Mouse (Mus musculus): ENCODE data around the gene Fam129b.

The Fam129b gene

DNA sequence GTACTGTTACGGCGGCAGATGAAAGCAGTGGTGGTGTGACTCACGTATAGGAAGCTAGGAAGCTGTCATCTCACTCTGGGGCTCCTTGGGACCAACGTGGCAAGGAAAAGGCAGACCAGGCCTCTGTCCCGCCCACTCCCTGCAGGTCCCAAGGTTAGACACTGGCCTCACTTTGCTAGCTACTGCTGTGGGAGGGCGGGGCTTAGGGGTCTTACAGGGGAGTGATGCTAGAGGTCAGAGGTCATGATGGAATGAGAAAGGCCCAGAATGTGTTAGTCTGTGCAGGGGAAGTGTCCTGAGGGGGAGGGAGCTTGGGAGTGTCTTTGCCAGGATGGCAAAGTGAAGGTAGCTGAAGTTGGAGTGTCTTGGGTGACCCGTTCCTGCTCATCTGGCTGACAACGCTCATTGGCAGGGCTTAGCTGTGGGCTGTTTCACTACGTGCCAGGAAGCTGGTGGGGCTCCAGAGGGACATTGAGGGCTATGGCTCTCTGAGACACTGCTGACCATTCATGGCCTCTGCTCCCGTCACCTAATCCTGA, 48.5 kb downstream of the Fam129b start:
- no peak for DNase-seq (ENCODE audit: low read depth)

DNA sequence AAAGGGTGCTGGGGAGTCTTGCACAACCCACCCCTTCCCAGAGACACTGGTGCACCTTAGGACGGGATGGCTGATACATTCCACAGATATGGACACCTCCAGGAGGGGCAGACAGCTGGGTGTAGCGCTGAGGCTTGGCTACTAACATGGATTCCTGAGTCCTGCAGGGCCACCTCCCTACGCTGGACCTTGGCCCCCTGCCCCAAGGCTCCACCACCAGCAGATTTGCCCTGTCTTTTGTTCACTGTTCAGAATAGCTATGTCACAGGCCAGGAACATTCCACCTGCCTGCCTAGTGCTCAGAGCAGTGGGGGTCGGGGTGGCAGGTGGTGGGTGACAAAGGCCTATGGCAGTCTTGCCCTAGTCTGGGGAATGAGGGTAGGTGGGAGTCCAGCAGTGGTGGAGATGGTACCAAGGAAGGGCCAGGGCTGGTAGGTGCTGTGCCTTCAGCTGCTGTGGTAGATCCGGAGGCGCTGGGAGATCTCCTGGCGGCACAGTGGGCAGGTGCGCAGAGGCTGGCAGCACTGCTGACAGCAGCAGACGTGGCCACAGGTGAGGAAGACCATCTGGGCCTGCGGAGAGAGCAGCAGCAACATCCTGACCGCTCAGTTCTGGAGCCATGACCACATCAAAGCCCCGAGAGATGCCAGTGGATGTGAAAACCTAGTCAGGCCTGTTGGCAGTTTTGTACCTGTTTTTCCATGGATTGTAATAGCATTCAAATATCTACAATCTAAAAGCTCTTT, 50.6 kb downstream of the Fam129b start:
- DNase-seq (ENCODE audit: low read depth) = no peak

DNA sequence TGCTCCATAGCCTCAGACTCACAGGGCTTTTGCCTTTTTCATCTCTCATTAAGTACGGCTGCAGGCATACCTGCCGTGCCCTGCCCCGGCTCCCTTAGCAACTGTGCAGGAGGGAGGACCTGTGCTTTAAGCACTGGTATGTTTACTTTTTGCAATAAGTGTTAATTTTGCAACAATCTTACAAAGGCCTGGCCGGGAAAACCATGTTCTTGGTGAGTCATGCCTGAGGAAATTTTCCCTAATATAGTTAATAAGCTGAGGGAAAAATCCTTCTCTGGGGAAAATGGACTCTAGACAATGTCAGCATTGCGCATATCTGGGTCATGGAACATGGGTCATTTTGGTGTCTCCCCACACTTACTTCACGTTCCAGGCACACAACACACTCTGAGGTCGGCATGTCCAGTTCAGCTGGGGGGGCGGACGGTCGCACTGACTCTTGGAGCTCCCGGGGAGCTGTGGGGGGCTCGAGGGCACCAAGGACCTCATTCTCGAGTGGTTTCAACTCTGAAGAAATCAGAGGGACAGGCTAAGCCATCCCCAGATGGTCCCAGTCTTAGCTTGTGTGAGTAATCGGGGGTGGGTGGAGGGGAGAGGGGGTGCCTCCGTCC, 51.8 kb downstream of the Fam129b start:
- DNase-seq (ENCODE audit: low read depth) = no peak

DNA sequence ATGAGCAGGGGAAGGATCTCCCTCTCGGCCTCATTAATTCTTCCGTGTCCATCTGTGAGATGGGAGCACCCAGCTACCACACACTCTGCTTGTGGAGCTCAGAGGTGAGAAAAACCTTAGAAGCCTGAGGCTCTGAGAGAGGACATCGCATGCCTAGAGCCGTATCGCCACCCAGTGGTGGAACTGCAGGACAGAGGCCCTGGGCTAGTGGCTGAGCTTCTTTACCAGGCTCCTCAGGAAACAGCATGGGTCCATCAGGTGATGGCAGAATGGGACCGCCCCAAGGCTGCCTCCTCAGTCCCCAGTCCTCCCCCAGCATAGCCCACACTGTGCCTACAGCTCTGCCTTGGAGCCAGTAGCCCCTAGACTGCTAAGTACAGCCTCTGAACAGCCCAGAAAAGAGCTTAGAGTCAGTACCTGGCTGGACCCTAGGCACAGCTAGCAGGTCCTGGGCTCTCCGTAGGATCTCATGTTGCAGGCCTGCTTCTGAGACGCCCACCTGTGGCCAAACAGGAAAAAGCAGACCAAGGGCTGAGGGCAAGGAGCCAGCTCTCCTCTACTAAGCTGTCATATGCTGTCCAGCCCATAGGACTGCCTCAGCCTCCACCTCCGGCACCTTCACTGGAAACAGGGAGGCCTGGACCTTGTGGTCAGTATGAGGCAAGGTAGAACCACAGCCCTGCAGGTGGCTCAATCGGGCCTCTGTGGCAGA, 52.5 kb downstream of the Fam129b start:
- peak; percentile 81 for DNase-seq (ENCODE audit: low read depth)

DNA sequence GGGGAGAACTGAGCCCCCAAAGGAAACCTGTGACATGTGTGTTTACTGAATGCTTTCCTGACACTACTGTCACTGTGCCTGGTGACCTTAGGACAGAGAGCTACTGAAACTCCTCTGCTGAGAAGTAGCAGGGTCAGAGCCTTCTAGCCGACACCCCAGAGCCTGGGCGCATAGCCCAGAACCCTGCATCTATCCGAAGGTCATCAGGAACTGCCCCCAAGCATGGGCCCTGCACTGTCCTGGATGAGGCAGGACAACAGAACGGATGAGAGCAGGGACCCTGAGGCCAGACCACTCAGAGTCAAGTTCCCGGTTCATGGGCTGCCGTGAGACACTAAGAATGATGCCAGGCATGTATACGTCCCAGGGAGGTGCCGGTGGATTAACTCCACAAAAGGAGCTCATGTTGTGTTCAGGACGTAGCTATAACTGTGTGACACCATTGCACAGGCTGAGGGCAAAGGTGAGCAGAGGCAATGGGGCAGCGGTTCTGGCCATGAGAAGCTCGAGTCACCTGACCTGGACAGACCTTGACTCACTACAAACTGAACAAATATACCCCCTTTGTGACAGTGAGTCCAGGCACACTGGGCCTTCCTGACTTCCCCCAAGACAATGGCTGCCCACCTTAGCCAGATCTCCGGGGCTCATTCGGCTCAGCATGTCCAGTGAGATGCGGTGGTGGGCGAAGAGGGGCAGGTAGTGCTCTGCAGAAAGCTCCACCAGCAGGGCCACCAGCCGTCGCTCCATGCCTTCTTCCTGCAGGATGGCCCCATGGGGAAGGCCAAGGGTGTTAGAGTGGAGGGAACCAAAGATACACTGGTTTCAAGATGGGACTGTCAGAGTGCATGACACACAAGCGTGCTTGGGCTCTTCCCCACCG, 53.3 kb downstream of the Fam129b start:
- DNase-seq (ENCODE audit: low read depth) = no peak

DNA sequence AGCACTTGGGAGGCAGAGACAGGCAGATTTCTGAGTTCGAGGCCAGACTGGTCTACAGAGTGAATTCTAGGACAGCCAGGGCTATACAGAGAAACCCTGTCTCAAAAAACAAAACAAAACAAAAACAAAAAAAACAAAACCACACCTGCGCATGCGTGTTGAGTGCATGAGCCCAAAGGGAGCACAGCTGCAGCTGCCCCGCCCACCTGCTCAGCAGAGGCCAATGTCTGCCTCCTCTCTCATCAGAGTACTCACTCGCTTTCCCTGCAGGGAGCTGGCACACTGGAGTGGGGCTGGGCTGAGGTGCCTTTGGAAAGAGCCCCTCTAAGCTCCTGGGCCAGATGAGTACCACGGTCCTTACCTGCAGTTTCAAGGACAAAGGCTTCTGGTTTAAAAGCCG, 55.8 kb downstream of the Fam129b start:
- DNase-seq (ENCODE audit: low read depth) = peak; percentile 68

DNA sequence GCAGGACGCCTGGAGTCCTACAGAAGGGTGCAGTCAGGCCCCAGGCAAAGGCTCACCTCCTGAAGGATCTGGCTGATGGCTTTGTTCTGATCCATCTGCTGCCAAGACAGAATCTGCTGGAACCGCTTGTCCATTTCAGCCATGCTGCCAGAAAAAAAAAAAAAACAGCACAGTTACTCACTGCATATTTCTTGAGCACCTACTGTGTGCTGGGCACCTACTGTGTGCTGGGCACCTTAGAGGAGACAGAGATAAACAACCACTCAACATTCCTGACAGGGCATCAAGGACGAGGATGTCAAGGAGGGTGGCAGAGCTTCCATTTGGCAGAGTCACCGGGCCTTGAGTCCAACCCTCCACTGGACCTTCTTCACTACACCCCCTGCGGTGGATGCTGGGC, 62.8 kb downstream of the Fam129b start:
- no peak for DNase-seq (ENCODE audit: low read depth)

DNA sequence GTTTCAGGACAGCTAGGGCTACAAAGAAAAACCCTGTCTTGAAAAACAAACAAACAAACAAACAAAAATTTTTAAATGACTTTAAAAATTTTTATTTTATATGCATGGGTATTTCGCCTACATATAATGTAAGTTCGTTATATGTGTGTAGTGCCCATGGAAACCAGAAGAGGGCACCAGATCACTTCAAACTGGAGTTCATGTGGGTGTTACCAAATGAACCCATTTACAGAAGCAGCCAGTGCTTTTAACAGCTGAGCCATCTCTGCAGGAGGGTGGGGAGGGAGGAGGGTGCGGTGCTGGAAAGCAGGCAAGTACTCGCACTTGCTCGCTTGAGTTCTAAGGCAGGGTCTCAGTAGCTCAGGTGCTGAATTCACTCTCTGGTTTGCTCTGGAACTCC, 63.5 kb downstream of the Fam129b start:
- peak; percentile 91 for DNase-seq (ENCODE audit: low read depth)

DNA sequence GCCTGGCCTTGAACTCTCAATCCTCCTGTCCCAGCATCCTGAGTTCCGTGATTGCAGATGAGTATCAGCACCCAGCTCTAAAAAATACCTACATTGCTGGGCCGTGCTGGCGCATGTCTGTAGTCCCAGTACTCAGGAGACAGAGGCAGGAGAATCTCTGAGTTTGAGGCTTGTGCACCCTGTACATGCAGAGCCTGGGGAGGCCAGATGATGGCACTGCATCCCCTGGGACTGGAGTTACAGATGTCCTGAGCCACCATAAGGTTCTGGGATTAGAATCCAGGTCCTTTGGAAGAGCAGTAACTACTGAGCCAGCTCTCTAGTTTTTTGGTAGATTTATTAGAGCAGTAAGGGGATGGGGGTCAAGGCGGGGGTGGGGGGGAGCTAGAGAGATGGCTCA, 64.6 kb downstream of the Fam129b start:
- no peak for DNase-seq (ENCODE audit: low read depth)

DNA sequence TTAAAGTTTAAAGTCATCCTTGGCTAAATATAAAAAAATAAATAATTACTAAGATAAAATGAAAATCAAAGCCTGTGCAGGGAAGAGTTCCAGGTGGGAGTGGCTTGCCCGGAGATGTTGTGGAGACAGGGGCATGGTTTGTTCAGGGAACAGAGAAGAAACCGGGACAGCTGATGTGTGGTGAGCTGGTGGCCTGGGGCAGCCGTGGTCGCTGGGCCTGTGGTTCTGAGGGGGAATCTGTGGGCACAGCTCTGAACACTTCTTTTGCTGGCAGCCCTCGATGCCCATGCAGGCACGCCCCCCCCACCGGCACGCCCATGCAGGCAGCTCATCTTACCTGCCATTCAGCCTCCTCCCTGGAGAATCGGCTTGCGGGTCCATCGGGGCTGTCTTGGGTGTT, 71.5 kb downstream of the Fam129b start:
- DNase-seq (ENCODE audit: low read depth) = no peak

DNA sequence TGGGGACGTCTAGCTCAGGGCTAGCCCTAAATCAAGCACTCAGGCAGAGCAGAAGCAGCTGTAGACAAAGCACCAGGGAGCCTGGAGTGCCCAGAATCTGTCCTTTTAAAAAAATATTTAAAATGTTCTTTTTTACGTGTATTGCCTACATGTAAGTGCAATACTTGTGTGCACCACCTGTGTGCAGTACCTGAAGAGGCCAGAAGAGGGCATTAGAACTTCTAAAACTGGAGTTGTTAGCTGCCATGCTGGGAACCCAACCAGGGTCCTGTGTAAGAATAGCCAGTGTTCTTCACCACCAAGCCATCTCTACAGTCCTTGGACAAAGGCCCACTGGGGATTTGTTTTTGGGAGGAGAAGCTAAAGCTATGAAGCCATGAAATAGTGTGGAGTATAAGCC, 78.7 kb downstream of the Fam129b start:
- DNase-seq (ENCODE audit: low read depth) = no peak

DNA sequence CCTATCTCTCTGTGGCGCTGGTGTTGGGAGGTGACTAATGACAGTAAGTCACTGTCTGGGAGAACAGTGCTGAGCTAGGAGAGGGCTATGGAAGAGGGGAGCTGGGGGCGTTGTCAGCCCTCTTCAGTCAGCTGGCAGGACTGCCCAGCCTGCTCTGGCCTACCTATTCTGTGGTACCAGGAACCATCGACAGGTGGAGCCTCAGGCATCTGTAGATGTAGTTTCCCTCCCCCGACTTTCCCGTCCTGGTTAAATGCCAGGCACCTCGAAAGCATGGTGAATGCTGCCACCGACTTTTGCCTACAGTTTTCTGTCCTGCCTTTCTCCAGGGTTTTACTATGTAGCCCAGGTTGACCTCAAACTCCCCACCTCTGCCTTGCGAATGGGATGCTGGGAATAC, 81.4 kb downstream of the Fam129b start:
- no peak for DNase-seq (ENCODE audit: low read depth)

DNA sequence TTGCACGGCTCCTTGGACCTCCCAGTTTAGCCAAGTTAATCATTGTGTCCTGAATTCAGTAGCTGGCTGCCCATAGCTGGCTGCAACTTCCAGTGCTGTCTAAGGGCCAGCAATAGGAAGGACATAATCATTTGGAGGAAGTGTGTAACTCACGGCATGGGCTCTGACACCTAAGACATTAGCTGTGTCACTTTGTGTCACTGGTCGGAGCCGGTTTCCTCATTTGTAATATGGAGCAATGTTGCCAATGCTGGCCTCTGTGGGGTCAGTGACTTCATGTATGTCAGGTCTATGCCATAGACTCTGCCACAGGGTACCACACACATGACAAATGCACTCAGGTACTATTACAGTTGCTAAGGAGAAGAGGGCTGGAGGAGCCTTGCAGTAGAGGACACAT, 84.4 kb downstream of the Fam129b start:
- DNase-seq (ENCODE audit: low read depth) = peak; percentile 63

DNA sequence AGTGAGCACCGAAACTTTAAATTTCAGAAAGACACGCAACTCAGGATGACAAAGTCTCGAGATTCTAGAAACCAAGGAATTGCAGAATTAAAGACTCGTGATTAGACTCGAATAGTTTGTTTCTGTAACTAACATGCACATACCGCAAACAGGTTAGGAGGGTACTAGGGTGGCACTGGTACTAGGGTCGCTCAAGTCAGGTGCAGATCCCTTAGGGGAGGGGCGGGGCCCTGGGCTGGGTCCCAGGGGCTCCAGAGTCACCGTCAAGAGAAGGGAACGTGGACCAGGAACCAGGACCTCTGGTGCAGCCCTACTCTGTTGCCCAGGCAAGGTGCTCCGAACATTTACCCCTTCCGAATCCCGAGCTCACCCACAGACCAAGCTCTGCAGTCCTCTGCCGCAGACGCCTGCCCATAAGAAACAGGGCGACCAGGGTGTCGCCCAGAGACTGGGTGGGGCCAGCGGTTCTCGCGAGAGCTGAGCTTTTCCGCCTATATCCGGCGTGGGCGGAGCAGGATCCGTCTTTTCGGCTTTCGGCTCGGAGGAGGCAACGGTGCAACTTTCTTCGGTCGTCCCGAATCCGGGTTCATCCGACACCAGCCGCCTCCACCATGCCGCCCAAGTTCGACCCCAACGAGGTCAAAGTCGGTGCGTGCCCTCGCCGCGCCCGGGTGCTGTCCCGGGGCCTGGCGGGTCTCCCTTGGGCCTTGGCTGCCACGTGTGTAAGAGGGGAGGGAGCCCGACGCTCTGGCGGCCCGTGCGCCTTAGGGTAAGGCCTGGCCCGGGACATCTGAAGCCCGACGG, 85.5 kb downstream of the Fam129b start, which contains the start of the genes Rpl12 and Lrsam1:
TSS of gene Rpl12 (plus strand) at position 368 of the 804 bp plus-strand sequence.
TSS of gene Lrsam1 (minus strand) at position 423 of the 804 bp plus-strand sequence.
- peak; percentile 95 for DNase-seq (ENCODE audit: low read depth)

DNA sequence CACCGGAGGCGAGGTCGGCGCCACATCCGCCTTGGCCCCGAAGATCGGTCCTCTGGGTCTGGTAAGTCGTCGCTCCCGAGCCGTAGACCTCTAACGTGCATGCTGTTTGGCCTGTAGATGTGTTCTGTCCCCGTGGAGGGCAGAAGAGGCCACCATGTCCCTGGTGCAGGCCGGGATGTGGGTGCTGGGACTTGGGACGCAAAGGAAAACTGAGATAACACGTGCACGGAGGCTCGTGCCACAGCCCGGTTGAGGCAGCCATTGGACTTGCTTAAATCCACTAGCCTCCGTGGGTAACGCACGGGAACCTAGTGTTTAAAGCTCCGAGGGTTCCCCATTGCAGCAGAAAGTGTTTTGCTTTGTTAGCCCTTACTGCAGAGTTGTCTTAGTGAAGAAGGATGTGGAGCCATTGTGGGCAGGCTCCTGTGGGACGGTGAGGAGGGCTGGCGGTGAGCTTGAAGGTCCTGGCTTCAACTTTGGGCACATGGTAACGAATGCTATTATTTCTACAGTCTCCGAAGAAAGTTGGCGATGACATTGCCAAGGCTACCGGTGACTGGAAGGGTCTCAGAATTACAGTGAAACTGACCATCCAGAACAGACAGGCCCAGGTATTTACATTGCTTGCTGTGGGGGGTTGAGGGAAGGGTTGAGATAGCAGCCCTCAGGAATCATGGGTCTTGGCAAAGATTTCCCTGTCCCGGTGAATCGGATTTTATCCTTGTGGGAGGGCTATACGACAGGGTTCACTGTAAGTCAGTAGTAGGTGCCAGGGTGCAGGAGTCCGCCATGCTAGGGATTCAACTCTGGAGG, 86.4 kb downstream of the Fam129b start:
- peak; percentile 60 for DNase-seq (ENCODE audit: low read depth)

DNA sequence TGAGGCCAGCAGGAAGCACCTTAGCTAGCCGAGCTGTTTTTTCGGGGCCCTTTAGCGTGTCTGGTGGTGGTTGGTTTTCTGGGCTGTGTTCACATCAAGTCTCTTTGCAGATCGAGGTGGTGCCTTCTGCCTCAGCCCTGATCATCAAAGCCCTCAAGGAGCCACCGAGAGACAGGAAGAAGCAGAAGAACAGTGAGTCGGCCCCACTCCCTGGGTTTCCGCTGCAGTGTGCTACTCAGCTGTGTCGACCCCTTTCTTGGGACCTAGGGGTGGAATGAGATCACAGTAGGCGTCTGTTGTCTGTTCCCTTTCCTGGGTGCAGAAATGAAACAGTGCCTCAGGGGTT, 86.9 kb downstream of the Fam129b start:
- no peak for DNase-seq (ENCODE audit: low read depth)

DNA sequence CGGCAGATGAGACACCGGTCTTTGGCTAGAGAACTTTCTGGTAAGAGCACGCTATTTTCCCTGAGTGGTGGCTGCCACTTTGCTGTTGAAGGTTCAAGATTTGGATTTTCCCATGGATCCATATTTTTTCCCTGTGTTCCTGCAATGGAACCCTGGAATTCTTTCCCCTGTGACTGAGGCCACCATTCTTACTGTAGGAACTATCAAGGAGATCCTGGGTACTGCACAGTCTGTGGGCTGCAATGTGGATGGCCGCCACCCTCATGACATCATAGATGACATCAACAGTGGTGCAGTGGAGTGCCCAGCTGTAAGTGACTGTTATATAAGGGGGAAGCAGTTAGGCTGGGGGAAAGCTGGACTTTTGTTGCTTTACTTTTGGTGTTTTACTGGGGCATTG, 87.6 kb downstream of the Fam129b start:
- peak; percentile 46 for DNase-seq (ENCODE audit: low read depth)

DNA sequence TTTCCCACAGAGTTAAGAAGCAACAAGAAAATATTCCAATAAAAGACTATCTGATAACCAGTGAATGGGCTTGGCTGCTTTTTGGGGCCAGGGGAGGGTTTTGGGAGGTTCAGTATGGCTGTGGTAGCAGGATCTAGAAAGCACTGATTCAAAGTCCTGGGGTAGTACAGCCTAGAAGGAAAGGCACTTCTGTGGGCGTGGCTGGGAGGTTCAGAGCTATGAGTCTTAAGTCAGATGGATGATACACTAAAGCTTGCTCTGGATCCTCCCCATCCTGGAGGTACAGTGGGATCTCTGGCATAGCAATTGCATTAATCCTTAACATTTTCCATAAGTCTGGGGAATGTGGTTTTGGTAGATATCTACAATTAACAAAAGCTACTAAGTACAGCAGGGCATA, 88.1 kb downstream of the Fam129b start:
- peak; percentile 46 for DNase-seq (ENCODE audit: low read depth)

DNA sequence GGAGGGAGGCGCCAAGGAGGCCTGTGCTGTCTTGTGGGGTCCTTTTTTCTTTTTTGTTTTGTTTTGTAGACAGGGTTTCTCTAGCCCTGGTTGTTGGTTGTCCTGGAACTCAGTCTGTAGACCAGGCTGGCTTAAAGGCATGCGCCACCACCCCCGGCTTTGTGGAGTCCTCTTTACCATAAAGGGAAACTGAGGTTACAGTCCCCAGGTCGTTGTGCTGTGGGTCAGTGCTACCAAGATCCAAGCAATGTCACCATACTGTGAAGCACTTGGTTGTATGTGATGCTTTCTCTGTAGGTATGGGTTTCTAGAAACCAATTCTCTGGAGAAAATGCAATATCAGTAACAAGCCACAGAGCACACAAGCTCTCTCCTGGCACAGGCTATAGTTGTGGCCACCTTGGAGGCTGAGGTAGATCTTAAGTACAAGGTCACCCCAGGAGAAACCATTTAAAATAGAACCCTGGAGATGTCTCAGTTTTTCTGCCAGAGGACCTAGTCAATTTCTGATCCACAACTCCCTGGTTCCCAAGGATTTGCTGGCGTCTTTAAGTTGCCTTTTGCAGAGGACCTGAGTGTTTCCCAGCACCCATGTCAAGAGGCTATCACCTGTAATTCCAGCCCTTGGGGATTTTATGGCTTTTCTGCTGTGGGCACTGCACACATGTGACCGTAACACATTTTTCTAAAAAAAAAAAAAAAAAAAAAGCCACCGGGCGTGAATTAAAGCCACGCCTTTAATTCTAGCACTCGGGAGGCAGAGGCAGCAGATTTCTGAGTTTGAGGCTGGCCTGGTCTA, 88.9 kb downstream of the Fam129b start:
- DNase-seq (ENCODE audit: low read depth) = peak; percentile 51
